Mouse (Mus musculus) kidney, adult 8-10 months (tissue): ENCODE data around the gene Pfdn6.

Experiments used
- DNase-seq, 2 experiments: peaks; one replicate each; pipeline ENCODE4 v3.0.0; 2022

Gene Pfdn6

DNA sequence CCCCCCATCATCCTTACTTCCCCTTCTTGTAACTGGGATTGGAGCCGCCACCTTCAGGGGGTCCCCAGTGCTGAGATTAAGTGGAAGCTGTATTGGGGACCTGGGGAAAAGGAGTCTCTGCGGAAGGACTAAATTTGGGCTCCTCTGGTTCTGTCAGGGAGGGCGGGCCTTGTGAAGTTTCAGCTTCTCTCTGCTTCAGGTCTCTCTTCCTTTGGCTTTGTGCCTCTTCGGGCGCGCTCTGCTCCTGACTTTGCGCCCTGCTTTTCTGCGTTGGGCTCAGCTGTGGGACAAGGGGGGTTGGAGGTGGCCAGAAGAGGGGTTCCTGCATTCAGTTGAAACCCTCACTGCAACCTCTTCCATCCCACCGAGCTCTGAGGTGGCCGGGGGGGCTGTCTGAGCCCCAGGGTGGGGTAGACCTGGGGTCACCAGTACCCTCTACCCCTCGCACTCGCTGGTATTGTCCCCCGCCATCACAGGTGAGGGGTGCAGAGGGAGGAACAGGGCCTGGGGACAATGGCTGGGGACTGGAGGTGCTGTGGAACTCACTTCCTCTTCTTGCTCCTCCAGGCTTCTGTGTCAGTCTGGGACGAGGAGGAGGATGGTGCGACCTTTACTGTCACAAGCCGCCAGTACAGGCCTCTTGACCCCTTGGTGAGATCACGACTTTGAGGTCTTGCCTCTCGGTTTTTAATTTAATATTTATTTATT, 8.8 kb downstream of the Pfdn6 start:
- no peak for DNase-seq

GRCm38 (mm10) chr17:33930280-33931158, 9.6 kb downstream of the Pfdn6 start:
- DNase-seq = peak; percentile 74 to 81

- peak; percentile 87 to 91 for DNase-seq
Observed at GRCm38 (mm10) chr17:33929371-33930279, 10.5 kb downstream of the Pfdn6 start, which contains the start of gene Rgl2. Rgl2 (plus strand) TSS chr17:33929543.

GRCm38 (mm10) chr17:33928251-33928947, 11.7 kb downstream of the Pfdn6 start:
- DNase-seq = no peak

GRCm38 (mm10) chr17:33926207-33926932, 13.8 kb downstream of the Pfdn6 start:
- DNase-seq = peak in 1 of 2 experiments; percentile 60

DNA sequence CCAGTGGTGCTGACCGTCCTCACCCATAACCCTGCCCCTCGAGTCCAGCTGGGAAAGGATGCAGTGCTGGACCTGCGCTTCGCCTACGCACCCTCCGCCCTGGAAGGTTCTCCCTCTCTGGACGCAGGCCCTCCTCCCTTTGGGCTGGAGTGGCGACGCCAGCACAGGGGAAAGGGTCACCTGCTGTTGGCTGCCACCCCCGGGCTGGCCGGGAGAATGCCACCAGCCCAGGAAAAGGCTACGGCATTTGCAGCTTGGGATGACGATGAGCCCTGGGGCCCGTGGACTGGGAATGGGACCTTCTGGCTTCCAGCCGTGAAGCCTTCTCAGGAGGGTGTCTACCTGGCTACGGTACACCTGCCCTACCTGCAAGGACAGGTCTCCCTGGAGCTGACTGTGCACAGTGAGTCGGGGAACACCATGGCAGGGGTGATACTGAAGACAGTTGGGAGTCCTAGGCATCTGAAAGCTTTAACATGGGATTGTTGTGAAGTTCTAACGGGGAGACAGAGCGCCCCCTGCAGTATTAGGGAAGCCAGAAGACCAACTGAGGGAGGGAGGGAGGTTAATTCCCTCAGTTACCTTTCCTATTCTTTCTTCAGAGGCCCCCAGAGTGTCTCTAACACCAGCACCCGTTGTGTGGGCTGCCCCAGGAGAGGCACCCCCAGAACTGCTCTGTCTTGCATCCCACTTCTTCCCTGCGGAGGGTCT, 14.6 kb downstream of the Pfdn6 start:
- no peak for DNase-seq

DNA sequence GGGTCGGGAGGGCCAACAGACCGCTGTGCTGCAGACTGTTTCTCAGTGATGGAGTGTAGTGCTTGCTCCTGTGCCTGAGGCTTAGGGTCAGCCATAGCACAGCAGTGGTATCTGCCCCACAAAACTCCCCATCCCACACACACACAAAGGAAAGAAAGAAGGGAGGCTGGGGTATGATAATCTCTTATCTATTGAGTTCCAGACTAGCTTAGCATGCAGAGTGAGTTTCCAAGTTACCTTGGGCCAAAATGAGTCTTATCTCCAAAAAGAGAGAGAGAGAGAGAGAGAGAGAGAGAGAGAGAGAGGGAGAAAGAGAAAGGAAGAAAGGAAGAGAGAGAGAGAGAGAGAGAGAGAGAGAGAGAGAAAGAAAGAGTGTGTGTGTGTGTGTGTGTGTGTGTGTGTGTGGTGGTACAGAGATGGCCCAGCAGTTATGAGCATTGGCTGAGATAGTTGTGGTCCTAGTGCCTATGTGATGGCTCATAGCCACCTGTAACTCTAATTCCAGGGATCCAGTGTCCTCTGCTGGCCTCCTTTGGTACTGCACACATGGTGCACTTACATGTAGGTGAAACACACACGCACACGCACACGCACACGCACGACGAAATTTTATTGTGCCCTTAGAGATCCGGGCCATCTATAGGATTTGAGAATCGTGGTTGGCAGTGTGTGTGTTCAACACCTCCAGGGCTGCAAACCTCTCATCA, 15.4 kb downstream of the Pfdn6 start:
- DNase-seq = peak in 1 of 2 experiments; percentile 65

- DNase-seq = no peak
Observed at GRCm38 (mm10) chr17:33921361-33921760, 18.8 kb downstream of the Pfdn6 start.

DNA sequence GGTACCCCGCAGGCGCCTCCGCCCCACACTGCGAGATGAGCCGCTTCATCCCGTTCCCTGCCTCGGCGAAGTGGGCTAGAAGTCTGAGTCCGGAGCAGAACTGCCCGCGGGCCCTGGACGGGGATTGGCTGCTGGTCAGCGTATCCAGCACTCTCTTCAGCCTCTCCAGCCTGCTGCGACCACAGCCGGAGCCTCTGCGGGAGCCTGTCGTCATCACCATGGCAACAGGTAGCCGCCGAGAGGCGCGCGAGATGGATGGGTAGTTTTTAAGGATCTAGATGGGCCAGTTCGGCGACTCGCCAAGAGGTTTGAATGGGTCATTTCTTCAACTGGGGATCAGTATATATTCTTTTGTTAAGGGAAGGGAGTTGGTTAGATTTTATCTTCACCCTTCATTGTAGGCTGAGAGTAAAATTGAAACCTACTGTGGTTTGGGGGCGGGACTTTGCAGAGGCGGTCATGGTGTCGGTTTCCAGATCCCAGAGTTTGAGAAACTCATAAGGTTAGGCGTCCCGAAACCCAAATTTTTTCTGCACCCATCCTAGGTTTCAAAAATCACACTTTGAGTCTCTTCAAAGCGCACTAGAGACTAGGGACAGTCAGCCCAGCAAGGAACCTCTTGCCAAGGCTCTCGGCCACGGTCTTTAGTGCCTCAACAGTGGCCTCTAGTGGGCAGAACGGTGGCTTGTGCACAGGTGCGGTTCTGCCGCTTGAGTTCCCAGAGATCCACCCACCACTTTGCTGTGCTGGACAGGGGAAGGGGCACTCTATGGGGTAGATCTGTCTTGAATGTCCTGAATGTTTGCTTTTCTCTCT, 19.7 kb downstream of the Pfdn6 start:
- peak; percentile 77 to 92 for DNase-seq

DNA sequence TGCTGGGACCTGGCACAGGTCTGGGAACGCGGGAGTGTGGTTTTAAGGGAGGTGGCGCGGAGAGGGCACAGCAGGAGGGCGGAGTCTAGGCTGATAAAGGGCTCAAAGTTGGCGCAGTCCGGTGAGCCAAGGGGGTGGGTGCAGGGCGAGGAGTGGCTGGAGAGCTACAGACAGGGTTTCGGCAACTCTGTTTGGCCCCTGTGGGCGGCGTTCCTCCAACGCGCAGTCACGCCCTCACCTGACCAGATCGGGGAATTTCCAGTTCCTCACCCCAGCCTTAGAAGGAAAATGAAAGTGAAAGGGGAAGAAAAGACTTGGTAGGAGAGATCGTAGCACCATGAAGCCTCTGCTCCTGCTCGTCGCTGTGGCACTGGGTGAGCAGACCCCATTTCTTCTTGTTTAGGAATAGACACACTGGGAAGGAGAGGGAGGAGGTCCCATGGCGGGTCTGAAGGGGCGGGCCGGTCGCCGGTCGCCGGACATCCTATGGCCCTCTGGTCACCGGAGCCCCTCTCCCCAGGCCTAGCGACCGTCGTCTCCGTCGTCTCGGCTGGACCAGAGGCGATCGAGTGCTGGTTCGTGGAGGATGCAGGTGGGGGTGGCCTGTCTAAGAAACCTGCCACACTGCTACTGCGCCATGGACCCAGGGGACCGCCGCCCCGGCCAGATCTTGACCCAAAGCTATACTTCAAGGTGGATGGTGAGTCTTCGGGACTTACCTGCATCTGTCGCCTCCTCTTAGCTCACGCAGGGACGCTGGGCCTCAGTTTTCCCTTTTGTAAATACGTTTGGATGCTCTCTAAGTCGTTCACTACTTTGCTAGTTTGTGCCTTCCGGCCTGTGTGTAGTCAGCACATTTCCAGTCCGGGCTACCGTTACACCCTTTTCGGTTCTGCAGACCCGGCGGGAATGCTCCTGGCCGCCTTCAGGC, 20.5 kb downstream of the Pfdn6 start:
- peak; percentile 90 to 92 for DNase-seq

- DNase-seq = peak in 1 of 2 experiments; percentile 38
Observed at GRCm38 (mm10) chr17:33918293-33919203, 21.6 kb downstream of the Pfdn6 start.

GRCm38 (mm10) chr17:33917656-33918292, 22.4 kb downstream of the Pfdn6 start:
- no peak for DNase-seq

DNA sequence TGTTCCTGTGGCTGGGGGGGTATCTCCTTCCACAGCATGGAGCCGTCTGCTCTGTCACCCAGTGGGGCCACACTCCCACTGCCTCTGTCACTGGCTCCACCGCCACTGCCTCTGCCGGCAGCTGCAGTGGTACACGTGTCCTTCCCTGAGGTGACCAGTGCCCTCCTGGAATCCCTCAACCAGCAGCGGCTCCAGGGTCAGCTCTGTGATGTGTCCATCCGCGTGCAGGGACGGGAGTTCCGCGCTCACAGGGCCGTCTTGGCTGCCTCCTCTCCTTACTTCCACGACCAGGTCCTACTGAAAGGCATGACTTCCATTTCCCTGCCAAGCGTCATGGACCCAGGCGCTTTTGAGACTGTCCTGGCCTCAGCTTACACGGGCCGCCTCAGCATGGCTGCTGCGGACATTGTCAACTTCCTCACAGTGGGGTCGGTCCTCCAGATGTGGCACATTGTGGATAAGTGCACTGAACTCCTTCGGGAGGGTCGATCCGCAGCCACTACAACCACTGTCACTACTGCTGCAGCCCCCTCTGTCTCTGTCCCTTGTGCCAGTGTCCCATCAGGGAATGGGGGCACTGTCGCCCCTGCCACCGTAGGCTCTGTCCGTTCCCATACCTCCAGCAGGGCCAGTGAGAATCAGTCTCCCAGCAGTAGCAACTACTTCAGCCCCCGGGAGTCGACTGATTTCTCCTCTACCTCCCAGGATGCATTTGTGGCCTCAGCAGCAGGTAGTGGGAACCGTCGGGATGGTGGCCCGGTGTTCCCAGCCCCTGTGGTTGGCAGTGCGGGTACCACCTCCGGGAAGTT, 23.1 kb downstream of the Pfdn6 start:
- DNase-seq = no peak

- DNase-seq = no peak
Observed at GRCm38 (mm10) chr17:33916294-33916693, 23.8 kb downstream of the Pfdn6 start.

GRCm38 (mm10) chr17:33915671-33916250, 24.4 kb downstream of the Pfdn6 start, which contains the start of the genes Tapbp and Zbtb22:
Tapbp (plus strand) TSS chr17:33915899.
Zbtb22 (plus strand) TSS chr17:33915904.
- peak; percentile 98 to 99 for DNase-seq
